Mouse (Mus musculus): ENCODE results near the gene Gm20532.

DNA sequence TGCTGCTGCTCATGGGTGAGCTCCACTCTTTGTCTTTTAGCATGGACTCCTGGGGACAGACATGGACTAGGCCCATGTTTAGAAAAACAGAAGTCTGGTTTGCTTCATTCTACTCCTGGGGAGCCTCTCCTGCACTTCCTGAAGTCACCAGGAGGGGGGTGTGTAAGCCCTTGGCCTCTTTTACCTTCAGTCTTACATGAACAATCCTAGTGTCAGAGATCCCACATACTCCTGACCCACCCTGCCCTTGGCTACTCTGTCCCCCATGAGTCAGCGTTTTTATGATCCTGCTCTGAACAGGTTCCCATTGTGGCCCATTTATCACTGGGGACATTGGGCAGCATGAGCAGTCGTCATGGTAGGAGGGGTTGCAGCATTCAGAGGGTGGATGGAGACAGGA is 57.5 kb downstream of the Gm20532 start:
- TF ChIP-seq CTCF (IDR thresholded peaks at IDR 0.05; ENCODE audit: extremely low read depth, insufficient read length, insufficient replicate concordance, low read depth, low read length) (peak; percentile 39; the same call in 1 of the 2 replicates), POLR2A (IDR thresholded peaks at IDR 0.05; ENCODE audit: low read depth, low read length) (no peak)

All from small intestine, adult 2 months (tissue).